Mouse (Mus musculus) kidney, adult 8-10 months (tissue): ENCODE data around the gene Trp53bp2.

Source experiments
- DNase-seq, 2 experiments: peaks; one replicate each; pipeline ENCODE4 v3.0.0; 2022

Trp53bp2 gene

GRCm38 (mm10) chr1:182409401-182410173 lies 615 bp downstream of the Trp53bp2 start:
- peak in 1 of 2 experiments; percentile 29 for DNase-seq

- DNase-seq, result peak in 1 of 2 experiments; percentile 34
Observed at GRCm38 (mm10) chr1:182412586-182413270, 3.8 kb downstream of the Trp53bp2 start.

- DNase-seq, result no peak
Observed at GRCm38 (mm10) chr1:182419481-182419880, 10.5 kb downstream of the Trp53bp2 start.

GRCm38 (mm10) chr1:182424274-182424673 lies 15.3 kb downstream of the Trp53bp2 start:
- DNase-seq, result no peak

GRCm38 (mm10) chr1:182425176-182425575 lies 16.2 kb downstream of the Trp53bp2 start:
- DNase-seq, result no peak

- DNase-seq, result peak in 1 of 2 experiments; percentile 32
Observed at GRCm38 (mm10) chr1:182426444-182426843, 17.5 kb downstream of the Trp53bp2 start.

- peak; percentile 46 to 63 for DNase-seq
Observed at GRCm38 (mm10) chr1:182427426-182427825, 18.5 kb downstream of the Trp53bp2 start.

GRCm38 (mm10) chr1:182429826-182430225 lies 20.9 kb downstream of the Trp53bp2 start:
- DNase-seq, result no peak

GRCm38 (mm10) chr1:182430676-182431075 lies 21.7 kb downstream of the Trp53bp2 start:
- no peak for DNase-seq

GRCm38 (mm10) chr1:182432059-182432458 lies 23.1 kb downstream of the Trp53bp2 start:
- DNase-seq, result no peak

- no peak for DNase-seq
Observed at GRCm38 (mm10) chr1:182436746-182437145, 27.8 kb downstream of the Trp53bp2 start.

- peak; percentile 91 to 96 for DNase-seq
Observed at GRCm38 (mm10) chr1:182439546-182440222, 30.7 kb downstream of the Trp53bp2 start.

GRCm38 (mm10) chr1:182441791-182442473 lies 33.0 kb downstream of the Trp53bp2 start:
- DNase-seq, result no peak

GRCm38 (mm10) chr1:182444116-182444515 lies 35.1 kb downstream of the Trp53bp2 start:
- DNase-seq, result peak in 1 of 2 experiments; percentile 65

- DNase-seq, result no peak
Observed at GRCm38 (mm10) chr1:182448276-182449035, 39.5 kb downstream of the Trp53bp2 start.

- DNase-seq, result peak in 1 of 2 experiments; percentile 53
Observed at GRCm38 (mm10) chr1:182452473-182452872, 43.5 kb downstream of the Trp53bp2 start.

- no peak for DNase-seq
Observed at GRCm38 (mm10) chr1:182455080-182455479, 46.1 kb downstream of the Trp53bp2 start.

- DNase-seq, result no peak
Observed at GRCm38 (mm10) chr1:182458556-182458955, 49.6 kb downstream of the Trp53bp2 start.

- no peak for DNase-seq
Observed at GRCm38 (mm10) chr1:182459436-182459835, 50.5 kb downstream of the Trp53bp2 start.

GRCm38 (mm10) chr1:182460291-182461244 lies 51.6 kb downstream of the Trp53bp2 start:
- no peak for DNase-seq

- no peak for DNase-seq
Observed at GRCm38 (mm10) chr1:182461261-182461660, 52.3 kb downstream of the Trp53bp2 start.
